Mouse (Mus musculus): Measurements from ENCODE around the gene Notch1. TPM values are rescaled to one million over a fixed set of nuclear protein-coding genes. Genes with fewer than 3 reads are reported as not detected.

The Notch1 gene
- polyA plus RNA-seq, 2 experiments, result 1.7 to 2.1 TPM

DNA sequence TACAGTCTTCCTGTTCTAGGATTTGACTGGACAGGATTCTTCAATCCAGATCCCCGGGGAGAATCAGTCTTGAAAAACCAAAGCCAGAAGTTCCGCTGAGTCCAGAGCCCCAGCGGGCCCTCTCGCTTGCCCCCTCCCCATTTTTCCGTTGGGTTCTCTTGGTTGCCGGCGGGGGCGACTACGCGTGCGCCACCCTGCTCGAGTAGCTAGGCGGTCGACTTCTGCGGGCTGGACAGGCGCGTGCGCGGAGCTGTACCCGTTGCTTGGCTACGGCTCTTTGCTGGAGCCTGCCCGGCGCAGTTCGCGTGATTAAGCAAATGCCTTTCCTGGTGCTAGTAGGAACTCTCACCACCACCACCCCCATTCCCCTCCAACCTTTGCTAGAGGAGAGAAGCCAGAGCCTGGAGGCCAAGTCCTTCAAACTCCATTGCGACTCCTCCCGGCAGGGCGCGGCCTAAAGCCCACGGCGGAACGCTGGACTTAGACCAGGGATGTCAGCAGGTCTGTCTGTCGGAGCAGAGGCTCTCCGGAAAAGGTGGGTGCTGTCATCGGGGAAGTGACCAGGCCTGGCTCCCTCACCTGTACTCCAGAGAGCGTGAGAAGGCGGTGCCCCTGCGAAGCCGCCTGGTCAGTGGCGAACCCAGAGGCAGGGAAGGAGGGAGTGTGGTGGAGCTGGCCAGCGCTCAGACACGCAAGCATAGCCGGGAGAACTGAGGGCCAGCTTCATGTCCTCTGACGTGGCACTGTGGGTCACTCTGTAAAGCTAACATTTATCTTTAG, 70.6 kb downstream of the Notch1 start:
- Histone ChIP-seq H3K27ac (peak overlapping the region; percentile 70), H3K27me3 (ENCODE audit: control insufficient read depth, insufficient read depth, low read length) (no peaks in the 10 kb centered on the region), H3K4me2 (ENCODE audit: low read depth) (peak overlapping the region; percentile 85), H3K4me3 (ENCODE audit: insufficient read depth in 1 of 2, low read depth in 2 of 2, low read length in 2 of 2) (peak overlapping the region; percentile 79 to 96), H3K9me3 (ENCODE audit: control insufficient read depth, low read length) (no peaks in the 10 kb centered on the region), H3K9ac (replicated peaks) (peak overlapping the region; percentile 59), H3K4me1 (replicated peaks; ENCODE audit: control insufficient read depth in 2 of 2, insufficient read depth in 2 of 2, low read length in 1 of 2) (peaks cover 15 to 16% of the 10 kb centered on the region in 2 experiments), H3K36me3 (replicated peaks; ENCODE audit: control insufficient read depth, insufficient read depth, low read depth) (peaks cover 3% of the 10 kb centered on the region)
- WGBS (ENCODE audit: insufficient replicate concordance), result under 1% methylated on average over 44 of the region's 44 CpGs
- TF ChIP-seq CTCF (IDR thresholded peaks at IDR 0.05; ENCODE audit: low read depth) (peak; percentile 48), EP300 (IDR thresholded peaks at IDR 0.05; ENCODE audit: low read depth) (no peak)
- DNase-seq (ENCODE audit: low read depth in 3 of 3, low spot score in 3 of 3) (peak; percentile 71 to 82 (median 77)), ATAC-seq (ENCODE audit: insufficient read depth) (peak; percentile 83)

DNA sequence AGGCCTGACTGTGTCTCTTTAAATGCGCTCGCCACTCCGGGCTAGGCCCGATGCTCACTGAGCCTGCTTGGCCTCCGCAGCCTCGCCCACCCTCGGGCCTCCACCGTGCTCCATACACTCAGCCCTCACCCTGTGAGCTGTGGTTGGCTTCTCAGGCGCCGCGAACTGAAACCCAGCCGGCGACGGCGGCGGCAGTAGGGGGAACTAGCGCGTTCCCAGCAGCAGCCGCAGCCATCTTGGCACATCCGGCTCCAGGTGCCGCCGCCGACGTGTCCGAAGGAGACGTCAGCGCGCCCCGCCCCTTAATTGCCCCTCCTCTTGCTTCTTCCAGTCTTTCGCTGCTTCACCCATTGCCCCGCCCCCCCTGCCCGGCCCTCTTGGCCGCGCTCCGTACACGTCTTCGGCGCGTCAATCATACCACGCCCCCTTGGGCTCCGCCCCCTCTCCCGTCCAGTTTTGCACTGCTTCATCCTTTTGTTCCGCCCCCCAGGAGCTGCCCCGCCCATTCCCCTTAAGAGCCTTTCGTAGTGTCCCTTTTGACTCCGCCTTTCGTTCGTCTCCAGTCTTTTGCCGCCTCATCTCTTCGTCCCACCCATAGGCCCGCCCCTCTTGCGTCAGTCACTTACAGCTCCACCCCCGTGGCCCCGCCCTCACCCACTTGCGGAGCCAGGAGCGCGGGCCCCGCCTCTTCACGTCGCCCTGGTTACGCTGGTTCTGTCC, 71.4 kb downstream of the Notch1 start, which contains the start of gene Sec16a:
TSS of gene Sec16a (minus strand) at position 271 of the 720 bp plus-strand sequence.
- WGBS (ENCODE audit: insufficient replicate concordance), result under 1% methylated on average over 60 of the region's 61 CpGs
- peak; percentile 91 for ATAC-seq (ENCODE audit: insufficient read depth)

DNA sequence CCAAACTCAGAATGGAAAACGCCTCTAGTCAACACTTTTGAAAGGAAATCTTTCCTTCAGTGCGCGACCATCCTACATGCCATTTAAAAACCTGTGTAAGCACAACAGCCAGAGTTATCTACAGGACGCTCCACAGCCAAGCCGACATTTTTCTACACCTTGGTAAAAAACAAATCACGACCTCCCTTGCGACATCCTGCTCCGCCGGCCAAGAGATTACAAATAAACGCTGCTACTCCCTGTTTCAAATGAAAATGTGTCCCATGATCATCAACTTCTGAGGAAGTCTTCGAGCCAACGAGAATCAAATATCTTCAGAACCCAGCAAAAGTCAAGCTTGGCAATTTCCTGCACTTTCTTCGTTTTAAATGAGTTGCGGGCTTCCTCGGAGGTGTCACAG, 72.1 kb downstream of the Notch1 start:
- Histone ChIP-seq H3K27ac (peak overlapping the region; percentile 64; the same call in 1 of the 2 replicates), H3K4me3 (ENCODE audit: insufficient read depth in 1 of 2, low read depth in 2 of 2, low read length in 2 of 2) (peak overlapping the region; percentile 94 to 96), H3K36me3 (replicated peaks; ENCODE audit: control insufficient read depth, insufficient read depth, low read depth) (peaks cover 11% of the 10 kb centered on the region), H3K4me2 (ENCODE audit: low read depth) (peak overlapping the region; percentile 94), H3K27me3 (ENCODE audit: control insufficient read depth, insufficient read depth, low read length) (no peaks in the 10 kb centered on the region), H3K9me3 (ENCODE audit: control insufficient read depth, low read length) (no peaks in the 10 kb centered on the region), H3K4me1 (replicated peaks; ENCODE audit: control insufficient read depth in 2 of 2, insufficient read depth in 2 of 2, low read length in 1 of 2) (peaks cover 15 to 16% of the 10 kb centered on the region in 2 experiments), H3K9ac (replicated peaks) (peak overlapping the region; percentile 93)
- TF ChIP-seq EP300 (IDR thresholded peaks at IDR 0.05; ENCODE audit: low read depth), result no peak
- TF ChIP-seq CTCF (IDR thresholded peaks at IDR 0.05; ENCODE audit: low read depth), result no peak
- ATAC-seq (ENCODE audit: insufficient read depth) (no peak), DNase-seq (ENCODE audit: low read depth in 3 of 3, low spot score in 3 of 3) (peak in 1 of 3 experiments; percentile 9)
- WGBS (ENCODE audit: insufficient replicate concordance), result 2% methylated on average over 15 of the region's 15 CpGs

More for the DNA sequence above, 71.4 kb downstream of the Notch1 start, which contains the start of gene Sec16a:
- Histone ChIP-seq H3K9ac (replicated peaks) (peak within 1 kb of the TSS; percentile 93), H3K27ac (peak within 1 kb of the TSS; percentile 70), H3K4me1 (replicated peaks; ENCODE audit: control insufficient read depth in 2 of 2, insufficient read depth in 2 of 2, low read length in 1 of 2) (peaks cover 15 to 16% of the 10 kb centered on the region in 2 experiments), H3K4me3 (ENCODE audit: insufficient read depth in 1 of 2, low read depth in 2 of 2, low read length in 2 of 2) (peak within 1 kb of the TSS; percentile 94 to 96), H3K9me3 (ENCODE audit: control insufficient read depth, low read length) (no peaks in the 10 kb centered on the region), H3K36me3 (replicated peaks; ENCODE audit: control insufficient read depth, insufficient read depth, low read depth) (peaks cover 6% of the 10 kb centered on the region), H3K4me2 (ENCODE audit: low read depth) (peak within 1 kb of the TSS; percentile 94), H3K27me3 (ENCODE audit: control insufficient read depth, insufficient read depth, low read length) (no peaks in the 10 kb centered on the region)
- peak; percentile 100 for DNase-seq (ENCODE audit: low read depth in 3 of 3, low spot score in 3 of 3)
- TF ChIP-seq EP300 (IDR thresholded peaks at IDR 0.05; ENCODE audit: low read depth) (no peak), CTCF (IDR thresholded peaks at IDR 0.05; ENCODE audit: low read depth) (peak; percentile 39; the same call in 1 of the 2 replicates)

DNA sequence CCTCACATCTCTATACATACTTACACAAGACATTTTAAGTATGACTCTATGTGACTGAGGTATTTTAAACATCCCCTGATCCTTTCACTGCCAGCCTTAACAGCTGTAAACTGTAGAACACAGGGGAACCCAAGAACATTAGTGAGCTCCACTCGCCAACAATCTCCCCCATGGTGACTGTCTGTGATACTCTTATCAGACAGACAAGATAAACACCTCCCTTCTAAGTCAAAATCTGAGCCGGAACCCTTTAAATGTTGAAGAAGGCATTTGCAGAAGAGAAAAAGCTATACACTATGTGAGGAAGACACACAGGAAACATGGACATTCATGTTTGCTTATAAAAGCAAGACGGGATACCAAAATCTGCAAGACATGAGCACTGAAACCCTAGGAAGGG, 72.6 kb downstream of the Notch1 start:
- peak overlapping the region; percentile 94 to 96 for H3K4me3 ChIP-seq (ENCODE audit: insufficient read depth in 1 of 2, low read depth in 2 of 2, low read length in 2 of 2)
- DNase-seq (ENCODE audit: low read depth in 3 of 3, low spot score in 3 of 3) (no peak), ATAC-seq (ENCODE audit: insufficient read depth) (no peak)
- H3K4me2 ChIP-seq (ENCODE audit: low read depth), result peak overlapping the region; percentile 94
- TF ChIP-seq CTCF (IDR thresholded peaks at IDR 0.05; ENCODE audit: low read depth) (no peak), EP300 (IDR thresholded peaks at IDR 0.05; ENCODE audit: low read depth) (no peak)
- H3K27ac ChIP-seq, result no peak overlapping the region
- no peaks in the 10 kb centered on the region for H3K27me3 ChIP-seq (ENCODE audit: control insufficient read depth, insufficient read depth, low read length)
- H3K9ac ChIP-seq (replicated peaks), result peak overlapping the region; percentile 93
- no peaks in the 10 kb centered on the region for H3K9me3 ChIP-seq (ENCODE audit: control insufficient read depth, low read length)
- H3K36me3 ChIP-seq (replicated peaks; ENCODE audit: control insufficient read depth, insufficient read depth, low read depth), result peaks cover 11% of the 10 kb centered on the region
- WGBS (ENCODE audit: insufficient replicate concordance), result 9% methylated on average over 3 of the region's 3 CpGs
- peaks cover 15 to 16% of the 10 kb centered on the region in 2 experiments for H3K4me1 ChIP-seq (replicated peaks; ENCODE audit: control insufficient read depth in 2 of 2, insufficient read depth in 2 of 2, low read length in 1 of 2)

DNA sequence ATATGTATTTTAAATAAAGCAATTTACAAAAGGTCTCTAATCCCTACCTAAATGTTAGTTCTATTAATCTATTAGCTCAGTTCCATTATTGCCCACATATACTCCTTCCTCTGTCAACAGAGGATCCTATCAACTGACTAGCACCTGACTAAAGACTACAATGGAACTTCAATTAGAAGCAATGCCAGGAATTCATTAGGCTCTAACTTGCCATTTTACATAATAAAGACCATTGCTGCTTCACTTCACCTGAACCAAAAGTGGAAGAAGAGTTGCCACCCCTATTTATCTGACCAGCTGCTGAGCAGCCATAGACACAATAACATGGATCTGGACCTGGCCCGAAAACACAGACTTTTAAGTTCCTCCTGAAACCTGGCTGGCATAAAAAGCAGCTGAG, 73.6 kb downstream of the Notch1 start:
- H3K27me3 ChIP-seq (ENCODE audit: control insufficient read depth, insufficient read depth, low read length), result no peaks in the 10 kb centered on the region
- no peak for ATAC-seq (ENCODE audit: insufficient read depth)
- WGBS (ENCODE audit: insufficient replicate concordance), result 79% methylated on average over 1 of the region's 1 CpGs
- H3K9me3 ChIP-seq (ENCODE audit: control insufficient read depth, low read length), result no peaks in the 10 kb centered on the region
- no peak overlapping the region for H3K9ac ChIP-seq (replicated peaks)
- H3K4me2 ChIP-seq (ENCODE audit: low read depth), result peak overlapping the region; percentile 94; the same call in 1 of the 2 replicates
- TF ChIP-seq EP300 (IDR thresholded peaks at IDR 0.05; ENCODE audit: low read depth) (no peak), CTCF (IDR thresholded peaks at IDR 0.05; ENCODE audit: low read depth) (no peak)
- no peak overlapping the region for H3K27ac ChIP-seq
- H3K4me1 ChIP-seq (replicated peaks; ENCODE audit: control insufficient read depth in 2 of 2, insufficient read depth in 2 of 2, low read length in 1 of 2), result peaks cover 15 to 16% of the 10 kb centered on the region in 2 experiments
- H3K36me3 ChIP-seq (replicated peaks; ENCODE audit: control insufficient read depth, insufficient read depth, low read depth), result peaks cover 17% of the 10 kb centered on the region
- DNase-seq (ENCODE audit: low read depth in 3 of 3, low spot score in 3 of 3), result no peak
- H3K4me3 ChIP-seq (ENCODE audit: insufficient read depth in 1 of 2, low read depth in 2 of 2, low read length in 2 of 2), result no peak overlapping the region

Measured in liver, embryonic 14.5 days (tissue).